Mouse (Mus musculus): ENCODE measurements around the gene Msl1. TPM values are rescaled to one million over a fixed set of nuclear protein-coding genes. Genes with fewer than 3 reads are reported as not detected.
A peak's percentile ranks its signal among the peaks of the same experiment; 100 is the strongest.
"Not testable (repeated sequence)": the region's sequence is repeated elsewhere in the genome, so short reads cannot be mapped to it uniquely, and the experiment has no call there.

Gene Msl1
- total RNA-seq, 2 experiments from 2014 or later: 51.8 to 69.4 TPM

GRCm38 (mm10) chr11:98794469-98795014 is 774 bp upstream of the Msl1 start:
- H3K27ac ChIP-seq: peak overlapping the region; percentile 98
- peak overlapping the region; percentile 95 for H3K4me3 ChIP-seq
- peak; percentile 87 for DNase-seq
- intact Hi-C loops (cut with DNase I): loop anchor here (2.0 kb wide), 1 partner anchor 14 kb away; no protein-coding TSS in a partner anchor
- TF ChIP-seq CTCF (IDR thresholded peaks at IDR 0.05): peak; percentile 33; the same call in 1 of the 2 replicates

GRCm38 (mm10) chr11:98795714-98796514 is 598 bp downstream of the Msl1 start:
- peak; percentile 35; the same call in 1 of the 2 replicates for TF ChIP-seq CTCF (IDR thresholded peaks at IDR 0.05)
- Histone ChIP-seq H3K4me3 (peak overlapping the region; percentile 95), H3K27ac (peak overlapping the region; percentile 98)
- intact Hi-C loops (cut with DNase I): loop anchor here (2.0 kb wide), 1 partner anchor 13 kb away; no protein-coding TSS in a partner anchor
- peak; percentile 80 for DNase-seq

DNA sequence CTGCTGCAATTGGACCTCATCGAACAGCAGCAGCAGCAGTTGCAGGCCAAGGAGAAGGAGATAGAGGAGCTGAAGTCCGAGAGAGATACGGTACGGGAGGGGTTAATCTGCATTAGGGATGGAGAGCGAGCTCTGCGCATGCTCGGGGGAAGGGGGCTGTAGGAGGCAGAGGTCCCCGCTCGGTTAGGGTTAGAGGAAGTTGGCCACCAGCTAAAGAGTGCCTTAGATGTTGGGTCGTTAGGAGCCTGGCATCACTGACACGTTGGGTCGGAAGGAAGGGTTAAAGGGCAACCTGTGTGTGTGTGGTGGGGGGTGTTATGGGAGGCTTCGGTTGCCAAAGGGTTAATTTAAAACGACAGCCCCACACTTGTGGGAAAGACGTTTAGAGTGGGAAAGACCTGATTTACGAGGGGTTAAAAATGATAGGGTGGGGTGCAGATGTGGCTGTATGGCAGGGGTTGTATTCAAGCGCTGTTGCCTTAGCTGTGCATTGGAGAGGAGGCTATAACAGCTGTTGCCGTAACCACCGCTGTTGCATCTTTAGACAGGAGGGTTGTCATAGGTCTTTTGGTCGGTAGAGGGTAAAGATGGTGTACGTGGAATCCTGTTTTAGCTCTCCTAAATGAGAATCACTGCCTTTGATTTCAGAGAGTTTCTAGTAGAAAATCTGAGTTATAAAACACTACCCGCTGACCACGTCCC is 1.4 kb downstream of the Msl1 start:
- H3K4me3 ChIP-seq: peak overlapping the region; percentile 95
- H3K27ac ChIP-seq: peak overlapping the region; percentile 98
- no peak for TF ChIP-seq CTCF (IDR thresholded peaks at IDR 0.05)
- intact Hi-C loops (cut with DNase I): no loop called here
- peak; percentile 73 for DNase-seq

DNA sequence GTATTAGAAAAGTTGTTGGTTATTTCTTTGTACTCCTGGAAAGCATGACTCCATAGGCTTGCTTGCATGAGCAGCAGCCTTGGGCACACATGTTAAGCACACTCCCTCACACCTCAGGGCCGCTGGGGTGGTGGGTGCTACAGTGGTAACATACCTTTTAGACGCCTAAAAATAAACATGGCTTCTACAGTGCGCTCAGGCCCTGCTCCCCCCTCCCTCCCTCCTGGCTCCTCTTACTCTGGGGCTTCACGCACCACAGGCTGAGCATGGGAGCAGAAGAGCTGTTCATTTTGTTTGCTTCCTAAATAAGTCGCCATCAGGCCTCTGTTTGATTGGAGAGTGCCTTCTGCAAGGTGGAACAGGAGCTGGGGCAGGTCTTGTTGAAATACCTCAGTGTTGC is 2.0 kb downstream of the Msl1 start:
- Histone ChIP-seq H3K27ac (peak overlapping the region; percentile 98), H3K4me3 (peak overlapping the region; percentile 95)
- DNase-seq: peak; percentile 51
- intact Hi-C loops (cut with DNase I): no loop called here
- no peak for TF ChIP-seq CTCF (IDR thresholded peaks at IDR 0.05)

GRCm38 (mm10) chr11:98797909-98798308 is 2.6 kb downstream of the Msl1 start:
- peak overlapping the region; percentile 98 for H3K27ac ChIP-seq
- no peak for DNase-seq
- TF ChIP-seq CTCF (IDR thresholded peaks at IDR 0.05): no peak
- peak overlapping the region; percentile 95 for H3K4me3 ChIP-seq
- intact Hi-C loops (cut with DNase I): no loop called here

GRCm38 (mm10) chr11:98804605-98805004 is 9.3 kb downstream of the Msl1 start, which contains the start of gene Casc3:
Casc3 (plus strand) TSS chr11:98804905.
- intact Hi-C loops (cut with DNase I): no loop called here
- no peak for TF ChIP-seq CTCF (IDR thresholded peaks at IDR 0.05)
- no peak for DNase-seq
- Histone ChIP-seq H3K27ac (peak within 1 kb of the TSS; percentile 21; the same call in 1 of the 2 replicates), H3K4me3 (no peak within 1 kb of the TSS)

- intact Hi-C loops (cut with DNase I): loop anchor here (2.0 kb wide), 1 partner anchor 14 kb away; the partner anchor contains the start of gene Msl1
- peak overlapping the region; percentile 99 for H3K27ac ChIP-seq
- no peak for DNase-seq
Observed at GRCm38 (mm10) chr11:98808417-98808816, 13.1 kb downstream of the Msl1 start.

GRCm38 (mm10) chr11:98809457-98810290 is 14.4 kb downstream of the Msl1 start:
- Histone ChIP-seq H3K4me3 (peak overlapping the region; percentile 83), H3K27ac (peak overlapping the region; percentile 99)
- peak; percentile 99 for DNase-seq
- intact Hi-C loops (cut with DNase I): loop anchor here (2.0 kb wide), 1 partner anchor 15 kb away; the partner anchor contains the start of gene Msl1
- peak; percentile 49 for TF ChIP-seq CTCF (IDR thresholded peaks at IDR 0.05)

More at GRCm38 (mm10) chr11:98808417-98808816, 13.1 kb downstream of the Msl1 start:
- TF ChIP-seq CTCF (IDR thresholded peaks at IDR 0.05): no peak
- no peak overlapping the region; the same call in 1 of the 2 replicates for H3K4me3 ChIP-seq

DNA sequence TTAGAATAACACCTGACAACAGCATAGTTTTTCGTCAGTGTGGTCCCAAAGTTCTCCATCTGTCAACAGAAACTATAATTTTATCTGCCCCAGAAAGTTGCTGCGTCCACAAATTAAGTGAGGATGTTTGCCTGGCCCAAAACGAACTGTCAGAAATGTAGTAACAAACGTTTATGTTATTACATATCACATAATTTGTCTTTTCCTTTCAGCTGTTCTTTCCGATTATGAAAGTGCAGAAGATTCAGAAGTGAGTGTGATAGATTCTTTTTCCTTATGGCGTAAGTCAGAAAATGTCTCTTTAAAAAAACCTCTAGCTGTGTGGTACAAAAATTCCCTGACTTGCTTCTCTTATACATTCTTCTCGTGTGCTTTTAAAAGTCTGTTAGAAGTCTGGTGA is 15.4 kb downstream of the Msl1 start:
- intact Hi-C loops (cut with DNase I): no loop called here
- DNase-seq: no peak
- Histone ChIP-seq H3K27ac (peak overlapping the region; percentile 99), H3K4me3 (peak overlapping the region; percentile 83)
- TF ChIP-seq CTCF (IDR thresholded peaks at IDR 0.05): no peak

- intact Hi-C loops (cut with DNase I): no loop called here
- DNase-seq: no peak
- TF ChIP-seq CTCF (IDR thresholded peaks at IDR 0.05): no peak
- Histone ChIP-seq H3K27ac (0 out of 2 replicates have a peak overlapping the region, but pooled peaks have one; percentile 5), H3K4me3 (no peak overlapping the region)
Observed at GRCm38 (mm10) chr11:98816706-98817239, 21.5 kb downstream of the Msl1 start.

DNA sequence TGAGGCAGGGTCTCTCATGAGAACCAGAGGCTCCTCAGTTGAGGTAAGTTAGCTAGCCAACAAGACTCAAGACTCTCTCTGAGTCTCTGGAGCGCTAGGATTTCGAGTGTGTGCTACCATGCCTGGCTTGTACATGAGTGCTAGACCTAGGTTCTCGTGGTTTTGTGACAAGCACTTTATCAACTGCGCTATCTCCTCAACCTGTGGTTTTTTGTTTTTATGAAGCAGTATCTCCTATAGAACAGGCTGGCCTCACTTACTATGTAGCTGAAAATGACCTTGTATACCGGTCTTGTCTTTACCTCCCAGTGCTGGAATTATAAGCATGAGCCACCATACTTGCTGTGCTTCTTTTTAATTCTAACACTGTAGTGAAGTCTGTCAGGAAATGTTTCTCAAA is 25.7 kb downstream of the Msl1 start:
- no peak overlapping the region for H3K4me3 ChIP-seq
- no peak for TF ChIP-seq CTCF (IDR thresholded peaks at IDR 0.05)
- intact Hi-C loops (cut with DNase I): no loop called here
- no peak overlapping the region for H3K27ac ChIP-seq
- DNase-seq: no peak

DNA sequence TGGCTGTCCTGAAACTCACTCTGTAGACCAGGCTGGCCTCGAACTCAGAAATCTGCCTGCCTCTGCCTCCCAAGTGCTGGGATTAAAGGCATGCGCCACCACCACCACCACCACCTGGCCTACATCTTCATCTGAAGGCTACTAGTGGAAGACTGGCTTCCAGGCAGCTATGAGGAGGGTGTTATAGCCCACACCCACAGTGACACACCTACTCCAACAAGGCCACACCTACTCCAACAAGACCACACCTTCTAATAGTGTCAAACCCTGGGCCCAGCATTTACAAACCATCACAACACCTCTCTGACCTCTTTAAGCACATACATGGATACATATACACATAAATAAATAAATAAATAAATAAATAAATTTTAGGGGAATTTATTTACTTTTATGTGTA is 30.8 kb downstream of the Msl1 start:
- DNase-seq; H3K27ac ChIP-seq; intact Hi-C loops (cut with DNase I); H3K4me3 ChIP-seq: not testable (repeated sequence)

Measured in gastrocnemius, adult 2 months (tissue).